Mouse (Mus musculus) CH12.LX (cell line): ENCODE results near the gene Usp46.

Experiments
- JUND ChIP-seq: conservative IDR thresholded peaks from 2 replicates; pipeline ENCODE4 v1.6.1; 2011; ENCODE audit warnings: low read depth, low read length, improper control_type of control experiment
- POLR2A ChIP-seq: IDR thresholded peaks from 2 replicates; pipeline ENCODE4 v1.6.1; 2011; ENCODE audit warnings: low read depth, mild to moderate bottlenecking, improper control_type of control experiment, low read length

DNA sequence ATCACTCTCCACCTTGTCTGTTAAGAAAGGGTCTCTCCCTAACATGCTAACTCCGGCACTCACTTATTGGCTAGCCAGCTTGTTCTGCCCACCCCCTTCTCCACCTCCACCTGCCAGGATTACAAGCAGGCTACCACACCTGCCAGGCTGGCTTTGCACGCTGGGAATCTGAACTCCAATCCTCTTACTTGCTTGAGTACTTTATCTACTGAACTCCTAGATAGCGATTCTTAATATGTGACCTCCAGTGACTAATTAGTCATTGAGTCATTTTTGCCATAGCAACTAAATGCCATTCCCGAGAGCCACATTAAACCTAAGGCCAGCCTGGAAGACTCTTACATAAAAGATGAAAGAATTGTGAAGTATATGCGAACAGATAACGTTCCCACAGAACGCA, 38.4 kb downstream of the Usp46 start:
- TF ChIP-seq JUND (no peak), POLR2A (no peak)
